Mouse (Mus musculus) spleen, adult 2 months (tissue): Measurements from ENCODE around the gene Arhgef7.

Experiments
- CTCF ChIP-seq: fragments of 200-500 bp; IDR thresholded peaks from 2 replicates; pipeline ENCODE4 v1.5.1; 2011; ENCODE audit warnings: mild to moderate bottlenecking, inconsistent platforms; ENCODE audit not compliant: insufficient read depth, insufficient read length, insufficient replicate concordance; ENCODE audit errors: extremely low read depth
- POLR2A ChIP-seq: fragments of 200-500 bp; IDR thresholded peaks from 2 replicates; pipeline ENCODE4 v1.6.1; 2011; ENCODE audit warnings: low read depth, low read length, inconsistent platforms

DNA sequence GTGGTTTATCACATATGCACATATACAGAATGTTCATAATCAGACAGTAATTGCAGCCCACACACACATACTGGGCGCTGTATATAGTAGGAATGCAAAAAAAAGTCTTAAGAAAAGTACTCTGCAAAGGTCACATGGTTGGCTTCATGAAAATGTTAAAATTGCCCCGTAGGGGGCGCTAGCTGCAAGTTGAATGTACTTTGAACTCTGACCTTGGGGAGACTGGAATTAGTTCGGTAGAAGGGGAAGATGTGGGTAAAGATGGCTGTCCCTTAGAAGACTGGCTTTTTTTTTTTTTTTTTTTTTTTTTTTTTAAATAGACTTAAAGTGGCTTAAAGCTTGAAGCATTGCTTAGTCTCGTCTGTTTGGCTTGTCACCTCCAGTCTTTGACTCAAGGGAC lies 28.4 kb downstream of the Arhgef7 start:
- TF ChIP-seq CTCF (peak; percentile 29; the same call in 1 of the 2 replicates), POLR2A (no peak)
